Mouse (Mus musculus): ENCODE data around the gene Yipf4. TPM values are rescaled to one million over a fixed set of nuclear protein-coding genes. Genes with fewer than 3 reads are reported as not detected.

Gene Yipf4
- polyA plus RNA-seq (2014; fragmentation: Illumina TruSeq; extraction: RNeasy Lipid Tissue Mini Kit (QIAGEN cat#74804); ENCODE audit: low read depth, low replicate concordance) = 135 TPM

GRCm38 (mm10) chr17:74489024-74489900 lies at the start of gene Yipf4:
Gene Yipf4 (plus strand): TSS chr17:74489493.

GRCm38 (mm10) chr17:74458711-74459408 lies 30.4 kb upstream of the Yipf4 start, which contains the start of gene Nlrc4:
Gene Nlrc4 (minus strand): TSS chr17:74459142.

GRCm38 (mm10) chr17:74527729-74528607 lies 38.7 kb downstream of the Yipf4 start, which contains the start of gene Birc6:
Gene Birc6 (plus strand): TSS chr17:74528295.

Other genes starting within 250 kb of the Yipf4 start
- 72.4 TPM for gene Memo1, start 194.0 kb upstream of the Yipf4 start, polyA plus RNA-seq (2014; fragmentation: Illumina TruSeq; extraction: RNeasy Lipid Tissue Mini Kit (QIAGEN cat#74804); ENCODE audit: low read depth, low replicate concordance)
- 68.2 TPM for gene Dpy30, start 165.5 kb upstream of the Yipf4 start, polyA plus RNA-seq (2014; fragmentation: Illumina TruSeq; extraction: RNeasy Lipid Tissue Mini Kit (QIAGEN cat#74804); ENCODE audit: low read depth, low replicate concordance)
- gene Spast, start 150.5 kb upstream of the Yipf4 start, polyA plus RNA-seq (2014; fragmentation: Illumina TruSeq; extraction: RNeasy Lipid Tissue Mini Kit (QIAGEN cat#74804); ENCODE audit: low read depth, low replicate concordance) = 27.9 TPM
- 10.6 TPM for gene Slc30a6, start 93.9 kb upstream of the Yipf4 start, polyA plus RNA-seq (2014; fragmentation: Illumina TruSeq; extraction: RNeasy Lipid Tissue Mini Kit (QIAGEN cat#74804); ENCODE audit: low read depth, low replicate concordance)
- gene Nlrc4, start 30.4 kb upstream of the Yipf4 start, polyA plus RNA-seq (2014; fragmentation: Illumina TruSeq; extraction: RNeasy Lipid Tissue Mini Kit (QIAGEN cat#74804); ENCODE audit: low read depth, low replicate concordance) = 0.19 TPM
- gene Birc6, start 38.8 kb downstream of the Yipf4 start, polyA plus RNA-seq (2014; fragmentation: Illumina TruSeq; extraction: RNeasy Lipid Tissue Mini Kit (QIAGEN cat#74804); ENCODE audit: low read depth, low replicate concordance) = 74.7 TPM
- 5.4 TPM for gene Ttc27, start 228.2 kb downstream of the Yipf4 start, polyA plus RNA-seq (2014; fragmentation: Illumina TruSeq; extraction: RNeasy Lipid Tissue Mini Kit (QIAGEN cat#74804); ENCODE audit: low read depth, low replicate concordance)

All from liver, adult 10 weeks (tissue).